ENCODE assay signal across 8 mouse cellular contexts in genomic region chr4:45964771-45965439, GRCm38 (mm10). TPM values are rescaled to one million over a fixed set of nuclear protein-coding genes. Genes with fewer than 3 reads are reported as not detected.
DNase-seq lines count a peak whose midpoint lies in the region; ATAC-seq and TF ChIP-seq lines count a peak whose summit lies in the region.

Gene Tdrd7, plus strand, starts transcription at chr4:45965334.

- H3K9ac ChIP-seq in forebrain, embryonic 12.5 days: no peak within 1 kb of the TSS
- no peak within 1 kb of the TSS for H3K9ac ChIP-seq in forebrain, embryonic 13.5 days
- no peak within 1 kb of the TSS for H3K9ac ChIP-seq in embryonic facial prominence, embryonic 14.5 days (ENCODE audit: low read depth, low read length)
- no peak within 1 kb of the TSS for H3K9ac ChIP-seq in hindbrain, postnatal 0 days (replicated peaks; ENCODE audit: low read length)
- H3K9ac ChIP-seq in limb, embryonic 11.5 days (ENCODE audit: low read length): no peak within 1 kb of the TSS
- H3K9ac ChIP-seq in midbrain, embryonic 14.5 days (replicated peaks; ENCODE audit: low read length): no peak within 1 kb of the TSS

- DNase-seq in embryonic facial prominence, embryonic 14.5 days (ENCODE audit: low spot score): no peak
- no peak for DNase-seq in hindbrain, postnatal 0 days (ENCODE audit: low spot score)
- no peak for DNase-seq in limb, embryonic 11.5 days (ENCODE audit: low spot score)
- DNase-seq in midbrain, embryonic 14.5 days: no peak
- no peak for DNase-seq in right cerebral cortex, postnatal 4 days

- no peaks in the 10 kb centered on the region for H3K9me3 ChIP-seq in forebrain, embryonic 12.5 days
- H3K9me3 ChIP-seq in forebrain, embryonic 13.5 days (replicated peaks): no peaks in the 10 kb centered on the region
- H3K9me3 ChIP-seq in embryonic facial prominence, embryonic 14.5 days (ENCODE audit: control insufficient read depth, low read length): no peaks in the 10 kb centered on the region
- H3K9me3 ChIP-seq in hindbrain, postnatal 0 days (ENCODE audit: low read length): no peaks in the 10 kb centered on the region
- no peaks in the 10 kb centered on the region for H3K9me3 ChIP-seq in limb, embryonic 11.5 days (ENCODE audit: control insufficient read depth, low read length)
- no peaks in the 10 kb centered on the region for H3K9me3 ChIP-seq in midbrain, embryonic 14.5 days (ENCODE audit: control insufficient read depth, low read length)

- H3K36me3 ChIP-seq in forebrain, embryonic 12.5 days (replicated peaks): no peaks in the 10 kb centered on the region
- H3K36me3 ChIP-seq in forebrain, embryonic 13.5 days (ENCODE audit: poor library complexity, severe bottlenecking): no peaks in the 10 kb centered on the region
- no peaks in the 10 kb centered on the region for H3K36me3 ChIP-seq in embryonic facial prominence, embryonic 14.5 days (ENCODE audit: control insufficient read depth, insufficient read depth, low read length)
- no peaks in the 10 kb centered on the region for H3K36me3 ChIP-seq in hindbrain, postnatal 0 days (ENCODE audit: insufficient read depth, low read length)
- H3K36me3 ChIP-seq in limb, embryonic 11.5 days (ENCODE audit: control insufficient read depth, insufficient read depth, low read length): no peaks in the 10 kb centered on the region
- no peaks in the 10 kb centered on the region for H3K36me3 ChIP-seq in midbrain, embryonic 14.5 days (ENCODE audit: control insufficient read depth, insufficient read depth, low read length)

- no peak for TF ChIP-seq CTCF in hindbrain, postnatal 0 days (IDR thresholded peaks at IDR 0.05; ENCODE audit: low read depth)

- no peak within 1 kb of the TSS for H3K4me3 ChIP-seq in forebrain, embryonic 12.5 days (replicated peaks)
- H3K4me3 ChIP-seq in forebrain, embryonic 13.5 days: no peak within 1 kb of the TSS
- H3K4me3 ChIP-seq in embryonic facial prominence, embryonic 14.5 days (ENCODE audit: low read depth, low read length): no peak within 1 kb of the TSS
- no peak within 1 kb of the TSS for H3K4me3 ChIP-seq in hindbrain, postnatal 0 days (ENCODE audit: low read length)
- no peak within 1 kb of the TSS for H3K4me3 ChIP-seq in limb, embryonic 11.5 days (ENCODE audit: low read depth, low read length)
- no peak within 1 kb of the TSS for H3K4me3 ChIP-seq in midbrain, embryonic 14.5 days (replicated peaks; ENCODE audit: low read depth, low read length)

- peaks cover 15% of the 10 kb centered on the region for H3K27me3 ChIP-seq in forebrain, embryonic 12.5 days
- 0 out of 2 replicates have a peak, but pooled peaks cover 4% of the 10 kb centered on the region for H3K27me3 ChIP-seq in forebrain, embryonic 13.5 days
- no peaks in the 10 kb centered on the region; the same call in 1 of the 2 replicates for H3K27me3 ChIP-seq in embryonic facial prominence, embryonic 14.5 days (replicated peaks; ENCODE audit: control insufficient read depth, insufficient read depth, low read length)
- H3K27me3 ChIP-seq in hindbrain, postnatal 0 days (ENCODE audit: insufficient read depth, low read length): no peaks in the 10 kb centered on the region
- no peaks in the 10 kb centered on the region for H3K27me3 ChIP-seq in limb, embryonic 11.5 days (ENCODE audit: control insufficient read depth, insufficient read depth, low read length)
- no peaks in the 10 kb centered on the region for H3K27me3 ChIP-seq in midbrain, embryonic 14.5 days (ENCODE audit: control insufficient read depth, insufficient read depth, low read length)

- 85% methylated on average over 10 of the region's 10 CpGs for WGBS in forebrain, embryonic 12.5 days
- WGBS in forebrain, embryonic 13.5 days: 84% methylated on average over 10 of the region's 10 CpGs
- 71% methylated on average over 10 of the region's 10 CpGs for WGBS in embryonic facial prominence, embryonic 14.5 days
- 81% methylated on average over 10 of the region's 10 CpGs for WGBS in hindbrain, postnatal 0 days
- WGBS in limb, embryonic 11.5 days: 86% methylated on average over 10 of the region's 10 CpGs
- WGBS in midbrain, embryonic 14.5 days: 83% methylated on average over 10 of the region's 10 CpGs

- no peak within 1 kb of the TSS for H3K4me2 ChIP-seq in forebrain, embryonic 12.5 days
- no peak within 1 kb of the TSS for H3K4me2 ChIP-seq in forebrain, embryonic 13.5 days
- H3K4me2 ChIP-seq in embryonic facial prominence, embryonic 14.5 days (ENCODE audit: low read depth, low read length): 0 out of 2 replicates have a peak within 1 kb of the TSS, but pooled peaks have one; percentile 8
- H3K4me2 ChIP-seq in hindbrain, postnatal 0 days (ENCODE audit: low read depth, low read length): no peak within 1 kb of the TSS
- H3K4me2 ChIP-seq in limb, embryonic 11.5 days (ENCODE audit: low read depth, severe bottlenecking): peak within 1 kb of the TSS; percentile 15; the same call in 1 of the 2 replicates
- H3K4me2 ChIP-seq in midbrain, embryonic 14.5 days (ENCODE audit: low read length): no peak within 1 kb of the TSS

- H3K27ac ChIP-seq in forebrain, embryonic 12.5 days: no peak within 1 kb of the TSS
- no peak within 1 kb of the TSS for H3K27ac ChIP-seq in forebrain, embryonic 13.5 days
- no peak within 1 kb of the TSS for H3K27ac ChIP-seq in embryonic facial prominence, embryonic 14.5 days (replicated peaks; ENCODE audit: low read depth, low read length)
- H3K27ac ChIP-seq in hindbrain, postnatal 0 days: no peak within 1 kb of the TSS
- no peak within 1 kb of the TSS for H3K27ac ChIP-seq in limb, embryonic 11.5 days (replicated peaks; ENCODE audit: low read depth, low read length)
- H3K27ac ChIP-seq in midbrain, embryonic 14.5 days (replicated peaks; ENCODE audit: low read depth, low read length): no peak within 1 kb of the TSS

- H3K4me1 ChIP-seq in forebrain, embryonic 12.5 days: peaks cover 28% of the 10 kb centered on the region
- peaks cover 20% of the 10 kb centered on the region for H3K4me1 ChIP-seq in forebrain, embryonic 13.5 days
- H3K4me1 ChIP-seq in embryonic facial prominence, embryonic 14.5 days (ENCODE audit: control insufficient read depth, insufficient read depth, low read length): no peaks in the 10 kb centered on the region
- H3K4me1 ChIP-seq in hindbrain, postnatal 0 days (ENCODE audit: insufficient read depth, low read length): no peaks in the 10 kb centered on the region
- peaks cover 7% of the 10 kb centered on the region; the same call in 1 of the 2 replicates for H3K4me1 ChIP-seq in limb, embryonic 11.5 days (ENCODE audit: control insufficient read depth, insufficient read depth, low read length)
- peaks cover 13% of the 10 kb centered on the region; the same call in 1 of the 2 replicates for H3K4me1 ChIP-seq in midbrain, embryonic 14.5 days (ENCODE audit: control insufficient read depth, insufficient read depth, low read length)

- no peak for ATAC-seq in forebrain, embryonic 12.5 days (ENCODE audit: low FRiP score)
- ATAC-seq in forebrain, embryonic 13.5 days: no peak
- no peak for ATAC-seq in embryonic facial prominence, embryonic 14.5 days (ENCODE audit: low read depth)
- no peak for ATAC-seq in hindbrain, postnatal 0 days
- no peak for ATAC-seq in limb, embryonic 11.5 days (ENCODE audit: insufficient number of reproducible peaks, low FRiP score, low TSS enrichment, low read depth)
- no peak for ATAC-seq in midbrain, embryonic 14.5 days (ENCODE audit: low FRiP score, low TSS enrichment)
- no peak for ATAC-seq in megakaryocyte progenitor cell, adult 5-6 weeks (replicated peaks; ENCODE audit: poor library complexity)

RNA-seq across cellular contexts. Expression of gene Tdrd7, which starts in this region (rescaled TPM):
- polyA plus RNA-seq in forebrain, embryonic 12.5 days (2016; fragmentation: Nextera tagmentation; extraction: Ambion mirVana): 12.2 and 14.3 TPM in 2 replicates
- 9.7 and 13.7 TPM in 2 replicates for polyA plus RNA-seq in forebrain, embryonic 13.5 days (2015; fragmentation: Nextera tagmentation; extraction: Ambion mirVana)
- 15.2 and 16.1 TPM in 2 replicates for polyA plus RNA-seq in embryonic facial prominence, embryonic 14.5 days (2014; fragmentation: Nextera tagmentation; extraction: Ambion mirVana)
- total RNA-seq in hindbrain, postnatal 0 days (2014; rRNA removed): 31.3 and 33.4 TPM in 2 replicates
- polyA plus RNA-seq in hindbrain, postnatal 0 days (2015; fragmentation: Nextera tagmentation; extraction: Ambion mirVana): 23.6 and 26.1 TPM in 2 replicates
- polyA plus RNA-seq in limb, embryonic 11.5 days (2014; fragmentation: Nextera tagmentation; extraction: Ambion mirVana): 5.5 and 7.4 TPM in 2 replicates
- 18.8 and 24.7 TPM in 2 replicates for polyA plus RNA-seq in midbrain, embryonic 14.5 days (2014; fragmentation: Nextera tagmentation; extraction: Ambion mirVana)
- 19.3 and 19.5 TPM in 2 replicates for total RNA-seq in megakaryocyte progenitor cell, adult 5-6 weeks (2015)
- 5.7 and 6.3 TPM in 2 replicates for total RNA-seq in megakaryocyte progenitor cell, adult 5-6 weeks (2017)

Comparison
In these comparisons a context has a peak if more than half of its experiments do, and no peak if none do; other contexts are left out.
1. H3K4me2 ChIP-seq: peak in embryonic facial prominence, embryonic 14.5 days (single experiment) and limb, embryonic 11.5 days (single experiment); none in forebrain, embryonic 12.5 days (single experiment), forebrain, embryonic 13.5 days (single experiment), hindbrain, postnatal 0 days (single experiment) and midbrain, embryonic 14.5 days (single experiment).